Mouse (Mus musculus) MEL (cell line): ENCODE measurements around the gene Ppp1r18. TPM values are rescaled to one million over a fixed set of nuclear protein-coding genes. Genes with fewer than 3 reads are reported as not detected.

Experiments
- DNase-seq: peaks from one replicate; pipeline ENCODE4 v3.0.0; 2011; ENCODE audit warnings: low read depth, low spot score
- H3K27ac ChIP-seq: 2 replicates; pipeline ENCODE4 v1.5.1; 2012; ENCODE audit warnings: low read depth, mild to moderate bottlenecking, control low read depth, low read length, moderate library complexity; ENCODE audit not compliant: control insufficient read depth
- H3K27me3 ChIP-seq, 2 experiments: fragments of 150-350 bp in 1 of 2; sonication (generic) in 1 of 2; 2 replicates each; pipeline ENCODE4 v1.6.1; 2012; ENCODE audit warnings: low read length in 2 of 2, mild to moderate bottlenecking in 2 of 2, improper control_type of control experiment in 1 of 2, moderate library complexity in 1 of 2; ENCODE audit not compliant: insufficient read depth in 2 of 2, control insufficient read depth in 1 of 2
- H3K36me3 ChIP-seq, 2 experiments: 2 replicates each; pipeline ENCODE4 v1.6.1; 2012 to 2014; ENCODE audit warnings: low read length in 2 of 2, improper control_type of control experiment in 1 of 2, inconsistent platforms in 1 of 2, mild to moderate bottlenecking in 1 of 2; ENCODE audit not compliant: insufficient read depth in 2 of 2, control insufficient read depth in 1 of 2
- H3K4me1 ChIP-seq, 2 experiments: fragments of 150-350 bp in 1 of 2; sonication (generic) in 1 of 2; 2 replicates each; pipeline ENCODE4 v1.6.1; 2012; ENCODE audit warnings: low read length in 2 of 2, improper control_type of control experiment in 1 of 2, mild to moderate bottlenecking in 1 of 2; ENCODE audit not compliant: insufficient read depth in 2 of 2, control insufficient read depth in 1 of 2
- H3K4me3 ChIP-seq, 2 experiments: fragments of 150-350 bp in 1 of 2; sonication (generic) in 1 of 2; 2 replicates each; pipeline ENCODE4 v1.5.1; 2012; ENCODE audit warnings: low read depth in 2 of 2, low read length in 2 of 2, mild to moderate bottlenecking in 2 of 2, moderate library complexity in 2 of 2, control low read depth in 1 of 2, improper control_type of control experiment in 1 of 2; ENCODE audit not compliant: control insufficient read depth in 1 of 2, insufficient read depth in 1 of 2
- H3K79me2 ChIP-seq: 2 replicates; pipeline ENCODE4 v1.6.1; 2012; ENCODE audit warnings: mild to moderate bottlenecking, low read length, moderate library complexity; ENCODE audit not compliant: control insufficient read depth, poor library complexity, insufficient read depth
- H3K9ac ChIP-seq: 2 replicates; pipeline ENCODE4 v1.6.1; 2012; ENCODE audit warnings: low read depth, mild to moderate bottlenecking, control low read depth, low read length, moderate library complexity; ENCODE audit not compliant: control insufficient read depth, poor library complexity, severe bottlenecking
- H3K9me3 ChIP-seq: fragments of 150-350 bp; sonication (generic); replicated peaks from 2 replicates; pipeline ENCODE4 v1.6.1; 2012; ENCODE audit warnings: mild to moderate bottlenecking, low read length, improper control_type of control experiment, moderate library complexity; ENCODE audit not compliant: insufficient read depth
- CHD1 ChIP-seq: IDR thresholded peaks from 2 replicates; pipeline ENCODE4 v1.6.1; 2012; ENCODE audit warnings: low read depth, mild to moderate bottlenecking, inconsistent platforms, low read length, improper control_type of control experiment
- CHD2 ChIP-seq: IDR thresholded peaks from 2 replicates; pipeline ENCODE4 v1.6.1; 2011; ENCODE audit warnings: low read length, improper control_type of control experiment
- CTCF ChIP-seq, 3 experiments: IDR thresholded peaks in 2 of 3; conservative IDR thresholded peaks in 1 of 3; 2 replicates each; pipeline ENCODE4 v1.5.1; 2011 to 2012; ENCODE audit warnings: low read length in 3 of 3, low read depth in 2 of 3, mild to moderate bottlenecking in 2 of 3, improper control_type of control experiment in 1 of 3, inconsistent platforms in 1 of 3, mixed read lengths in 1 of 3, moderate library complexity in 1 of 3; ENCODE audit not compliant: control insufficient read depth in 1 of 3, insufficient read depth in 1 of 3, poor library complexity in 1 of 3, severe bottlenecking in 1 of 3
- E2F4 ChIP-seq: IDR thresholded peaks from 2 replicates; pipeline ENCODE4 v1.6.1; 2011; ENCODE audit warnings: low read depth, low read length, improper control_type of control experiment, borderline replicate concordance
- ETS1 ChIP-seq: IDR thresholded peaks from 2 replicates; pipeline ENCODE4 v1.6.1; 2012; ENCODE audit warnings: low read depth, mild to moderate bottlenecking, inconsistent platforms, low read length, improper control_type of control experiment, moderate library complexity
- GABPA ChIP-seq: IDR thresholded peaks from 2 replicates; pipeline ENCODE4 v1.6.1; 2012; ENCODE audit warnings: low read depth, mild to moderate bottlenecking, inconsistent platforms, low read length, improper control_type of control experiment, moderate library complexity
- GATA1 ChIP-seq: IDR thresholded peaks from 2 replicates; pipeline ENCODE4 v1.6.1; 2011; ENCODE audit warnings: low read depth, low read length, improper control_type of control experiment
- MAX ChIP-seq: IDR thresholded peaks from 2 replicates; pipeline ENCODE4 v1.6.1; 2011; ENCODE audit warnings: low read length, improper control_type of control experiment
- MXI1 ChIP-seq: IDR thresholded peaks from 2 replicates; pipeline ENCODE4 v1.6.1; 2011; ENCODE audit warnings: mild to moderate bottlenecking, low read depth, low read length, improper control_type of control experiment
- MYB ChIP-seq: IDR thresholded peaks from 2 replicates; pipeline ENCODE4 v1.6.1; 2011; ENCODE audit warnings: mild to moderate bottlenecking, low read depth, low read length, improper control_type of control experiment
- MYC ChIP-seq: IDR thresholded peaks from 2 replicates; pipeline ENCODE4 v1.6.1; 2011; ENCODE audit warnings: low read depth, mild to moderate bottlenecking, low read length, improper control_type of control experiment, moderate library complexity
- NELFE ChIP-seq: IDR thresholded peaks from 2 replicates; pipeline ENCODE4 v1.6.1; 2011; ENCODE audit warnings: low read depth, low read length, improper control_type of control experiment
- NRF1 ChIP-seq: IDR thresholded peaks from 2 replicates; pipeline ENCODE4 v1.6.1; 2014; ENCODE audit warnings: low read depth, mild to moderate bottlenecking, inconsistent platforms, low read length, improper control_type of control experiment, moderate library complexity; ENCODE audit not compliant: poor library complexity, insufficient read depth, severe bottlenecking
- POLR2A ChIP-seq, 2 experiments: IDR thresholded peaks; 2 replicates each; pipeline ENCODE4 v1.6.1; 2011 to 2012; ENCODE audit warnings: low read length in 2 of 2, mild to moderate bottlenecking in 2 of 2, control low read depth in 1 of 2, improper control_type of control experiment in 1 of 2, low read depth in 1 of 2, moderate library complexity in 1 of 2; ENCODE audit not compliant: control insufficient read depth in 1 of 2, insufficient read depth in 1 of 2, poor library complexity in 1 of 2
- POLR2AphosphoS5 ChIP-seq: IDR thresholded peaks from 2 replicates; pipeline ENCODE4 v1.6.1; 2012; ENCODE audit warnings: low read depth, borderline replicate concordance, mild to moderate bottlenecking, inconsistent platforms, low read length, moderate library complexity, mixed read lengths
- RCOR1 ChIP-seq: IDR thresholded peaks from 2 replicates; pipeline ENCODE4 v1.6.1; 2012; ENCODE audit warnings: low read depth, mild to moderate bottlenecking, inconsistent platforms, low read length, improper control_type of control experiment
- SIN3A ChIP-seq: IDR thresholded peaks from 2 replicates; pipeline ENCODE4 v1.6.1; 2012; ENCODE audit warnings: low read length, improper control_type of control experiment, inconsistent platforms
- SMC3 ChIP-seq: IDR thresholded peaks from 2 replicates; pipeline ENCODE4 v1.6.1; 2011; ENCODE audit warnings: low read depth, low read length, improper control_type of control experiment
- TBP ChIP-seq: IDR thresholded peaks from 2 replicates; pipeline ENCODE4 v1.8.0; 2011; ENCODE audit warnings: low read depth, low read length, improper control_type of control experiment
- UBTF ChIP-seq: IDR thresholded peaks from 2 replicates; pipeline ENCODE4 v1.6.1; 2012; ENCODE audit warnings: low read depth, mild to moderate bottlenecking, inconsistent platforms, low read length, improper control_type of control experiment, moderate library complexity, borderline replicate concordance; ENCODE audit not compliant: insufficient read depth
- USF1 ChIP-seq: IDR thresholded peaks from 2 replicates; pipeline ENCODE4 v1.6.1; 2014; ENCODE audit warnings: low read depth, mild to moderate bottlenecking, inconsistent platforms, low read length, improper control_type of control experiment, moderate library complexity
- USF2 ChIP-seq, 2 experiments: IDR thresholded peaks; 2 replicates each; pipeline ENCODE4 v1.6.1; 2011 to 2012; ENCODE audit warnings: improper control_type of control experiment in 2 of 2, low read length in 2 of 2, borderline replicate concordance in 1 of 2, inconsistent platforms in 1 of 2, low read depth in 1 of 2, mild to moderate bottlenecking in 1 of 2; ENCODE audit not compliant: insufficient read depth in 1 of 2
- ZC3H11A ChIP-seq: IDR thresholded peaks from 2 replicates; pipeline ENCODE4 v1.6.1; 2012; ENCODE audit warnings: low read depth, mild to moderate bottlenecking, inconsistent platforms, low read length, improper control_type of control experiment
- polyA plus RNA-seq, 2 experiments: library from polyadenylated mRNA; stranded (reverse) in 1 of 2; unstranded in 1 of 2; fragments of >175 nt in 1 of 2; fragments of >200 nt in 1 of 2; gene quantifications; 2 replicates each; pipeline versions ENCODE4 v1.2.1 to v1.2.4; 2012; ENCODE audit warnings: low replicate concordance in 2 of 2, low read depth in 1 of 2; ENCODE audit not compliant: insufficient read length in 2 of 2, insufficient read depth in 1 of 2, missing spikeins in 1 of 2
- total RNA-seq: library from RNA; depleted of rRNA; stranded (reverse); fragments of 300-350 nt; gene quantifications from 2 replicates; pipeline ENCODE4 v1.2.3, GENCODE M21; 2012

Gene Ppp1r18
- total and polyA plus RNA-seq, 3 experiments: 10.1 to 36.2 TPM; not detected in 1

GRCm38 (mm10) chr17:35836178-35836965 lies 29.0 kb upstream of the Ppp1r18 start:
- Histone ChIP-seq H3K9me3 (no peaks in the 10 kb centered on the region), H3K4me1 (peaks cover 0 to 49% of the 10 kb centered on the region in 2 experiments), H3K36me3 (peaks cover 11 to 47% of the 10 kb centered on the region in 2 experiments), H3K27me3 (no peaks in the 10 kb centered on the region), H3K79me2 (peaks cover 37% of the 10 kb centered on the region), H3K27ac (peak overlapping the region; percentile 82), H3K9ac (peak overlapping the region; percentile 99), H3K4me3 (peak overlapping the region; percentile 39 to 99)
- peak; percentile 90 for DNase-seq
- no peak for TF ChIP-seq MYB
- no peak for TF ChIP-seq USF1
- TF ChIP-seq SIN3A: no peak
- TF ChIP-seq UBTF: no peak
- TF ChIP-seq RCOR1: no peak
- 0 out of 2 replicates have a peak, but pooled peaks have one; percentile 79 for TF ChIP-seq POLR2AphosphoS5
- no peak for TF ChIP-seq E2F4
- no peak for TF ChIP-seq MAX
- peak; percentile 2 to 21; a peak in 1 of 4 replicates for TF ChIP-seq POLR2A (IDR thresholded peaks at IDR 0.05; ENCODE audit: control insufficient read depth in 1 of 2, insufficient read depth in 1 of 2, low read depth in 1 of 2, low read length in 2 of 2, poor library complexity in 1 of 2)
- TF ChIP-seq MXI1: no peak
- TF ChIP-seq ZC3H11A: no peak
- TF ChIP-seq MYC: no peak
- TF ChIP-seq SMC3: no peak
- TF ChIP-seq USF2 (IDR thresholded peaks at IDR 0.05; ENCODE audit: borderline replicate concordance in 1 of 2, insufficient read depth in 1 of 2, low read depth in 1 of 2, low read length in 2 of 2): no peak
- TF ChIP-seq CTCF (IDR thresholded peaks at IDR 0.05 in 2 of 3, conservative IDR thresholded peaks at IDR 0.05 in 1 of 3; ENCODE audit: control insufficient read depth in 1 of 3, insufficient read depth in 1 of 3, low read depth in 2 of 3, low read length in 3 of 3, poor library complexity in 1 of 3, severe bottlenecking in 1 of 3): peak in 2 of 3 experiments; percentile 28 to 91; a peak in 4 of 6 replicates
- no peak for TF ChIP-seq CHD2
- no peak for TF ChIP-seq ETS1
- no peak for TF ChIP-seq CHD1

GRCm38 (mm10) chr17:35836991-35837422 lies 28.4 kb upstream of the Ppp1r18 start:
- peak; percentile 95 for DNase-seq
- TF ChIP-seq POLR2A (IDR thresholded peaks at IDR 0.05; ENCODE audit: control insufficient read depth in 1 of 2, insufficient read depth in 1 of 2, low read depth in 1 of 2, low read length in 2 of 2, poor library complexity in 1 of 2): peak in 1 of 2 experiments; percentile 70; a peak in 2 of 4 replicates
- no peak for TF ChIP-seq GATA1
- no peak for TF ChIP-seq CHD2
- no peak for TF ChIP-seq NRF1
- 0 out of 4 replicates have a peak, but pooled peaks of 1 of the 2 experiments have one; percentile 8 for TF ChIP-seq USF2 (IDR thresholded peaks at IDR 0.05; ENCODE audit: borderline replicate concordance in 1 of 2, insufficient read depth in 1 of 2, low read depth in 1 of 2, low read length in 2 of 2)
- 0 out of 6 replicates have a peak, but pooled peaks of 1 of the 3 experiments have one; percentile 2 for TF ChIP-seq CTCF (IDR thresholded peaks at IDR 0.05 in 2 of 3, conservative IDR thresholded peaks at IDR 0.05 in 1 of 3; ENCODE audit: control insufficient read depth in 1 of 3, insufficient read depth in 1 of 3, low read depth in 2 of 3, low read length in 3 of 3, poor library complexity in 1 of 3, severe bottlenecking in 1 of 3)
- no peak for TF ChIP-seq NELFE
- no peak for TF ChIP-seq POLR2AphosphoS5
- TF ChIP-seq TBP: peak; percentile 69; the same call in 1 of the 2 replicates
- no peak for TF ChIP-seq GABPA
- TF ChIP-seq, all 39 proteins: peak for 4

More at GRCm38 (mm10) chr17:35836991-35837422, 28.4 kb upstream of the Ppp1r18 start:
- H3K4me3 ChIP-seq: peak overlapping the region; percentile 84 to 99
- H3K27ac ChIP-seq: peak overlapping the region; percentile 97
- peaks cover 42% of the 10 kb centered on the region for H3K79me2 ChIP-seq
- peak overlapping the region; percentile 99 for H3K9ac ChIP-seq
- peaks cover 11 to 47% of the 10 kb centered on the region in 2 experiments for H3K36me3 ChIP-seq
- H3K27me3 ChIP-seq: no peaks in the 10 kb centered on the region
- H3K9me3 ChIP-seq: no peaks in the 10 kb centered on the region
- peaks cover 0 to 51% of the 10 kb centered on the region in 2 experiments for H3K4me1 ChIP-seq
